Mouse (Mus musculus) frontal cortex, postnatal 10 days (tissue): Measurements from ENCODE around the gene 1110051M20Rik.

Experiments used
- DNase-seq, 2 experiments: peaks; one replicate each; pipeline ENCODE4 v3.0.0; 2022; ENCODE audit warnings: low spot score in 2 of 2, mixed read lengths in 1 of 2

Gene 1110051M20Rik

DNA sequence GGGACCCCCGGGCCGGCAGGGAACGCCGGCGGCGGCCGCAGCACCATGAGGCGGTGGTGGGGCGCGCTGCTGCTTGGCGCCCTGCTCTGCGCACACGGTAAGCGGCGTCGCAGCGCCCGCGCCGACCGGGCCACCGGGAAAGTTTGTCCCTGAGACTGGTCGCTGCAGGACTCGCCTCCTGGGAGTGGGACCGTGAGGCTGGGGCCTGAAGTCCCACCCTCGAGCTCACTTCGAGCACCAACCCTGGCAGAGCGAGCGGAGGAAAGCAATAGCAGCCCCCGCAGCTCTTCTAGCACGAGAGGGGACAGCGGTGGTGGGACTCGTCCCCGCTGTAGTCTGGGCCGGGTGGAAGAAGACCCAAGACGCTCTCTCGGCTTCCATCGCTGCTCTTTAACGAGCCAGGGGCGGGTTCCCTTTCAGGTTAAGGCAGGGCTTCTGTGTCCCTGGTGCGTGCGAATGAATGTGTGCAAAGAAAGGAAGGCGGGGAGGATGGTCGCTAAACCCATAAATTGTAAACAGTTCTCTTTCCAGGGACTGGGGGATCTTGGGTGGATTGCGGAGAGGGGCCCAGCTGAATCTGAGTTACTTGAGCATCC lies 13.2 kb upstream of the 1110051M20Rik start:
- no peak for DNase-seq

- DNase-seq, result peak in 1 of 2 experiments; percentile 55
Observed at GRCm38 (mm10) chr2:91457259-91457655, 12.8 kb upstream of the 1110051M20Rik start, which contains the start of gene Lrp4. Gene Lrp4 (plus strand): TSS chr2:91457511.

DNA sequence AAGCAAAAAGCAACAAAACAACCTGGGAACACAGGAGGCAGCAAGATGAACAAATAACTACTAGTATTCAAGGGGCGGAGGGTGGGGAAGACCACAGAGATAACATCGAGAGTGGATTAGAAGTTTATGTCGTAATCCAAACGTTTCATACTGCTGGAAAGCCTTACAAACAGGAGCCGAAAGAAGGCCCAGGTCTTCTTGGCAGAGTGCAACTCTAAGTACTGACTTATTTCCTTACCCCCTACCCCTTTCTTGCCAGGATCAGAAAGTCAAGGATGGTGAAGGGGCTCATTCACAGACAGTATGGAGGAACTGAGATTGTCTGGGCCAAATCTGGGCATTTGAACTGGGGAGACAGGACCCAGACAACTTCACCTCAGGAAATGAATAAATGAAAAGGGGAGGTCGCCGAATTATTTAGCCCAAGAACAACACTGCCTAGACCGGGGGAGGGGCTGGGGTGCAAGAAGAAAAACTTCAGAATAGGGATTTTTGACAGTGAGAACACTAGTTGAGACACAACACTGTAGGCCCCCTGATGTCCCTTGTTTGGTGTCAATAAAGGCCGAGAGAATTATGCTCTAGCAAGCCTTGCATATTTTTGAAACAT lies 12.1 kb upstream of the 1110051M20Rik start:
- no peak for DNase-seq

DNA sequence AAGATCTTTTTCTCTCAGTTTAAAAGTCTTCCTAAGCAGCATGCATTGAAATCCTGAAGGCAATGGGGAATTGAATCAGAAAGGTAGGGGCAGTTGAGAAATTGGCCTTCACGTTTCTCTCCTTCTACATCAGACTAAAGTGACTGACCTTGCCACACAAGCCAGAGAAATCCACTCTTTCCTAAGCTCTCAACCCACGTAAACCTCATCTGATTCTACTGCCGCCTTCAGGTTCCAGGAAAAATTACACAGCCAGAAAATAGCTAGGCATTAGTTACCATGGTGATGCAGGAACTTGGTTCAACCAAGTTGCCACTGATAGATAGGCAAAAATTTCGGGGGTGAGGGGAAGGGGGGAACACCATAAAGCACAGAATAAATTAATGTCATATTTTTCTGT lies 11.3 kb upstream of the 1110051M20Rik start:
- no peak for DNase-seq

GRCm38 (mm10) chr2:91454434-91454833 lies 9.9 kb upstream of the 1110051M20Rik start:
- no peak for DNase-seq

DNA sequence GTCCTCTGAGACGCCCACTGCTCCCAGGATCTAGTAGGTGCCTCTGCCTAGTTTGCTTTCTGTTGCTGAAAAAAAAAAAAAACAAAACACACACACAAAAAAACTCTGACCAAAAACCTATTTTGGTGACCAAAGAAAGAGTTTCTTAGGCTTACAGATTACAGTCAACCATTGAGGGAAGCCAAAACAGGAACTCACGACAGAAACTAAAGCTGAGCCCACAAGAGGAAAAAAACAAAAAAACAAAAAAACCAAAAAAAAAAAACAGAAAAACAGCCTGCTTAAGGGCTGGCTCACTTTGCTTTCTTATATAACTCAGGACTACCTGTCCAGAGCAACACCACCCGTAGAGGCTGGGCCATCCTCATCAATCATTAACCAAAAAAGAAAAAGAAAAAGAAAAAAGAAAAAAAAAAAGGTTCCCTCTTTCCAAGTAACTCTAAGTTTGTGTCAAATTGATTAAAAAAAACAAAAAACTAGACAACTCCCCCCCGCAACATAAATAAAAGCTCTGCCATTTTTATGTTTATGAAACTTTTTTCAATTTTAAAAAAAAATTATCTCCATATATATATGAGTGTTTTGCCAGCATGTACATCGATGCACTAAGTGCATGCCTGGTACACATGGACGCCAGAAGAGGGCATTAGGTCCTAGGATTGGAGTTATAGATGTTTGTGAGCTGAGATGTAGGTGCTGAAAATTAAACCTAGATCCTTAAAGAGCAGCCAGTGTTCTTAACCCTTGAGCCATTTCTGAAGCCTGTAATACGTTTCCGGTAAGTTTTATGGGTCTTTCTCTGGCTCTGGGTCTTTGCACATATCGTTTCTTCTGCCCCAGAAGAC lies 8.9 kb upstream of the 1110051M20Rik start:
- DNase-seq, result no peak

DNA sequence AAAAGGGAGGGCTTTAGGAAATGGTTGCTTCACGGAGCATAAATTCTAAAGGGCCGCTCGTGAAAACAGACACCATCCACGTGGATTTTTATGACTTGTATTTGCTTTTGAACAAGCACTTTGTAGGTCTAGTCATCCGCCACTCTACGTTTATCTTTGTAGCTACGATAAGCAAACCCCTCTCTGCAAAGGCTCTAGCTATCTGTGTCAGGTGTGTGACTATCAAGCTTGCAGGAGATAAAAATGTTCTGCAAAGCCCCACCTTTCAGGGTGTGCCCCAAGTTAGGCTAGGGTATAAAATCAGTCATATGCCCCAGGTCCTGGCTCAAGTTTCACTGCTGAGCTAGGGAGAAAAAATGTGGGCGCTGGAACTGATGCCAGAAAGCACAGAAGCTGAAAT lies 8.2 kb upstream of the 1110051M20Rik start:
- no peak for DNase-seq

GRCm38 (mm10) chr2:91450316-91450715 lies 5.8 kb upstream of the 1110051M20Rik start:
- no peak for DNase-seq

- DNase-seq, result no peak
Observed at GRCm38 (mm10) chr2:91449662-91450061, 5.2 kb upstream of the 1110051M20Rik start.

DNA sequence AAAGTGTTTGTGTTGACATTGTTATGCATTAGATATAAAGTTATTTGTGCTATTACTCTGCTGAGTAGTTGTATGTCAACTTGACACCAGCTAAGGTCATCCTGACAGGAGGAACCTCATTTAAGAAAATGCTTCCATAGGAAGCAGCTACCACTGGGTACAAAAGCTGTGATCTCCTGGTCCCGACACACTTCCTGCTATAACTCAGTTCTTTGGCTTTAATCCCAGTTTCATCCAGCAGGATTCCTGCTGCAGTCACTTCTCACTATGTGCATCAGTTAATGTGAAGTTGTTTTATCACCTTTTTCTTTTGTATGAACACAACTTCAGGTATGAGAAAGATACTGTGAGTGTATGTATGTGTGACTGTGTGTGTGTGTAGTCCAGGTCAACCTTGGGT lies 2.3 kb downstream of the 1110051M20Rik start:
- DNase-seq, result no peak

DNA sequence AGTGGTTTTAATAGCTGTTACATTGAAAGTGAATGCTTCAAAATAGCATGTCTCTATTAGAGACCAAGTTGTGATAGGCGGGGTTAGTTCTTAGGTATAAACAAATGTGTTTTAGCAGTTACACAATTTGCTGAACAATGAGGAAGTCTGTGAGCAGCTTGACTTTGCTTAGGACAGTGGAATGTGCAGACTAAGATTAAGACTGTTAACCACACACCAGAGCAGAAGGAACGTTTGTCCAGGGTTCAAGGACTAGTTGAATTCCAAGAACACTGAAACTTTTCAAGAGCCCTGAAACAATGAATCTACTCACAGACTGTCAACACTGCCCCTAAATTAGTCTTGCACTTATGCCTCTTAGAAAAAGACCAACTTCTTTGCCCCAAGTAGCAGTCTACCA lies 2.8 kb downstream of the 1110051M20Rik start:
- no peak for DNase-seq

DNA sequence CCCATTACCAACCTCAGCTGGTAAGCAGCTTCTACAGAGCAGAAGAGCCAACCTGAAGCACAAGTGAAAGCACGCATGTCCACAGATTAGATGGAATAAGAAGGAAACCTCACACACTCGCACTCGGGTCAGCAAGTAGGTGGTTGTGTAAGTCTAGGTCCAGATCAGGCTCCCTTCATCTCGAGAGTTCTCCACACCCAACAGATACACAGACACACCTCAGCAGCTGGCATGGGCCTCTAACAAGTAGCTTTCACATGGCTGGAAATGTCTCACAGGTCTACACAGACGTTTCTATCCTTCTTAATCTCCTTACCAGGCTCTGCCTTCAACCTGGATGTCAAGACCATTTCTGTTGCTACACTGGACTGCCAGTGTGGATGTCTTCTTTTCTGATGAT lies 3.8 kb downstream of the 1110051M20Rik start:
- no peak for DNase-seq

DNA sequence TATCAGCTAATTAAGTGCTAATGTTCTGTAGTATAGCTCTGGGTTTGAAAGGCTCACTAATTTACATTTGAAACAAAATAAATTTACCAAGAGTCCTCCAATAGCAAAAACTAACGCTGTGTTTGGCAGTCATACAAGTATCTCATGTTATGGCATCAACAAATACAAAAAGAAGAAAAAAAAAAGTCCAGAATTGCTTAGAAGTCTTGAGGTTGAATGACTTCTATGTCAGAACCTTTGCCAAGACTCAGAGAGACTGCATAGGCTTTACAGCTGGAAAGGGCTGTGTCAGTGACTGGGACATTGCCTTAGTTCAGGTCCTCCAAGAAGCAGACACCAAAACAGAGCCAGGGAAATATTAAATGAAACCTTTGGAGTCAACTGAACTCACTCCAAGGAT lies 4.6 kb downstream of the 1110051M20Rik start:
- no peak for DNase-seq

DNA sequence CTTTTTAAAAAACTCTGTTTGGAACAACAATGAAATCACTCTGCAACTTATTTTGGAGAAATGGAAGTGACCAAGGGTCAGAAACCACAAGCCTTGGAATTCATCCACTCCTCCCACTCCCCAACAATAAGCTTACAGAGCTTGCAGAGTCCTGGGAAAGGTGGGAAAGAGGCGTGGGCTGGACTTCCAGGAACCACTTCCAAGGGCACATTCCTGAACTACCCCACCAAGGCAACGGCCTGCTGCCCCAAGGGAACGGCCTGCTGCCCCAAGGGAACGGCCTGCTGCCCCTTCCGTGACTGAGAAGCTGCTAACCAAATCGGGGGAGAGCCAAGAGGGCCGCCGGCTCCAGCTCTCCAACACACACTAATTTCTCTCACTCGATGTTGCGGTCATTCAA lies 5.2 kb downstream of the 1110051M20Rik start:
- DNase-seq, result no peak

DNA sequence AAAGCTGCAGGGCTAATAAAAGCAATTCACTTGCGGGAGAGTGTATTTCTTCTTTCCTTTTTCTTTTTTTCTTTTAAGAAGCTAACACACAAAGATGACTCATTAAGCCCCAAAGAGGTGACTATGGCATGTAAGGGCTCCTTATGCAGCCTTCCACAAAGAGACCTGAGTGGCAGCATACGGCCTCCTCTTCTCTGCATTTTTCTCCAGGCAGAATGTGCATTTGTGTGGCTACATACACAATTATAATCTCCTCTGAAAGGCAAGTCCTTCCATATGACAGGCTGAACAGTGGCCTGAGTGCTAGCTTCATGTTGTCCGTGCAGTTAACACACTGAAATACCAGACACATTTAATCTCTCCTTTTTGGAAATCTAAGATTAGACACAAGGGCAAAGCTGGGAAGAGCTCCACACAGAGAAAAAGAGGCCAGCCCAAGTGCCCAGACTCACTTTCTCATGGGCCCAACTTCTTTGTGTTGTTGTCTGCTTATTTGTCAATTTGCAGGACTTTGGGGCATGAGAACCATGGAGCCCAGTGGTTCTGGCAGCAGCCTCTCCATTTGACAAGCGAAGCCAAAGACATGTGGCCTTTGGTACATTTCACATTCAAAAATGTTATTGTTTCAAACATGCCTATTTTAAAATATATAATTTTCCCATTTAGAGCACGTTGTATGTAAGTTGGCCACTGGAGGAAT lies 7.2 kb downstream of the 1110051M20Rik start:
- DNase-seq, result no peak

DNA sequence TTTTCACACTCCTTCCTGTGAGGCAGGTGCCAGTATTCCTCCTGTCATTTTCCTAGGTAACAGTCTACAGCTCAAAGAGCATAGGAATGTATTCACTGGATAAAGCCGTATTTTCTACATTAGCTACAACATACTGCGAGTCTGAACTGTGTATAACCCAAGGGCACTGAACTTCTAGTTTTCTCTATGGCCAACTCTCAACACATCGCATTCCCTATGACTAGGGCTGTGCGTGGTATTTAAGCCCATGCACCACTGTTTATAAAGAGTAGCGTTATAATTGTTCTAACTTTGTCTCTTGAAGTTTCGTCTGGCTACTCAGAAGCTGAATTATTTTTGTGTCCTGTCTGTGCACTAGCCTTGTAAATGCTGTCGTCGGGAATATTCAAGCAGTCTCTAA lies 7.8 kb downstream of the 1110051M20Rik start:
- DNase-seq, result no peak

DNA sequence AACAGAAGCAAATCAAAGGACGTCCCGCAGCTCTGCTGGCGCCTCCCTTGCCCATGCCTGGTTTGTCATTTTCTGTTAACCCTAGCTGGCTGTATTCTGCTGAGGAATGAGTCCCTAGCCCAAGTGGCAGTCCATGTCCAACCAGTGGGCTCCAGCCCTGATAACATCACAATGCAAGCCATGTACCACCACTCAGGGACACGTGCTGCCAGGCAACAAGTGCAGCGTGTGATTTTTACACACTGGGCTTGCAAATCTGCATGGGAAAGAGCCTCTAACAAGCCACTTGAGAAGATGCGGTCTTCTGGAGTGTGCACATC lies 13.9 kb downstream of the 1110051M20Rik start:
- no peak for DNase-seq

- no peak for DNase-seq
Observed at GRCm38 (mm10) chr2:91429915-91430599, 14.4 kb downstream of the 1110051M20Rik start.

- no peak for DNase-seq
Observed at GRCm38 (mm10) chr2:91429146-91429545, 15.4 kb downstream of the 1110051M20Rik start.

GRCm38 (mm10) chr2:91426321-91426720 lies 18.2 kb downstream of the 1110051M20Rik start:
- DNase-seq, result no peak

DNA sequence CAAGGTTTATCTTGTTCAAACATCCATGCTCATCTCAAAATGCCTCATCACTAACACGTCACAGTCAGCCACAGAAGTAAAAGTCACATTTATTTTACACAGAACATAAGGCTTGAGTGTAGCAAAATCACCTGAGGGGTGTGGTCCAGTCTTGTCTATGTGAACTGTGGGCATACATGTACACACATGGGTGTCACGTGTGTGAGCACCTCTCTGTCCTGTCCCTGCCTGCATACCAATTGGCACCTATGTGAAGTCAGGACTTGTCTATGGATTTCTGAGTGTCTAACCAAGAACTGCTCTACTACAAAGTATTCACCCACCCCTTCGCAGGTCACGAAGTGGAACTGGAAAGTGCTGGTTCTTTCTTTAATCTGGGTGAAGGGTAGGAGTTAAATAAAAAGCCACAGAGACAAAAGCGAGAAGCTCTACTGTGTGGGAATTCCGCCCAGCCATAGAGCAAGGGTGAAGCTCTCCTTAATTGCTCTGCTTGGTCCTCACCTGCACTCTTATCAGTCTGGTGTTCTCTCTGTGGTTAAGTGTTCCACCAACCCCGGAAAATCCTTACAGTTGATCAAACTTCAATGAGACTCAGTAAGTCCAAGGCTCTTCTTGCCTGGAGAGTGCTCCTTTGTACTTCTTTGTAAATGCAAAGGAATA lies 20.3 kb downstream of the 1110051M20Rik start:
- DNase-seq, result no peak
